Mouse (Mus musculus) brain, embryonic 14.5 days (tissue): Measurements from ENCODE around the gene Pnma3. TPM values are rescaled to one million over a fixed set of nuclear protein-coding genes. Genes with fewer than 3 reads are reported as not detected.
"Not testable (repeated sequence)": the region's sequence is repeated elsewhere in the genome, so short reads cannot be mapped to it uniquely, and the experiment has no call there.

Experiments
- DNase-seq: peaks from one replicate; pipeline ENCODE4 v3.0.0-alpha.2; 2011; ENCODE audit warnings: low read depth
- CTCF ChIP-seq: fragments of 200-500 bp; IDR thresholded peaks from 2 replicates; pipeline ENCODE4 v1.5.1; 2012; ENCODE audit warnings: inconsistent platforms, mild to moderate bottlenecking, moderate library complexity, borderline replicate concordance; ENCODE audit not compliant: insufficient read depth, insufficient read length; ENCODE audit errors: extremely low read depth
- POLR2A ChIP-seq: fragments of 200-500 bp; IDR thresholded peaks from 2 replicates; pipeline ENCODE4 v1.6.1; 2012; ENCODE audit warnings: mild to moderate bottlenecking, inconsistent platforms, borderline replicate concordance; ENCODE audit not compliant: poor library complexity, insufficient read depth, insufficient read length, severe bottlenecking; ENCODE audit errors: extremely low read depth
- polyA plus RNA-seq: library from polyadenylated mRNA; depleted of rRNA; stranded (reverse); fragments of >200 nt; gene quantifications from 2 replicates; pipeline ENCODE4 v1.2.3, GENCODE M21; 2012; rRNA removed

The Pnma3 gene
- 14.5 and 15.1 TPM in 2 replicates for polyA plus RNA-seq

GRCm38 (mm10) chrX:73064415-73064793 is at the start of gene Pnma3:
Gene Pnma3 (plus strand): TSS chrX:73064787.
- no peak for TF ChIP-seq CTCF
- no peak for TF ChIP-seq POLR2A
- peak; percentile 7 for DNase-seq

GRCm38 (mm10) chrX:73037003-73037402 is 27.6 kb upstream of the Pnma3 start, which contains the start of gene Pnma5:
Gene Pnma5 (minus strand): TSS chrX:73037103.
- no peak for DNase-seq
- TF ChIP-seq CTCF: no peak

- no peak for DNase-seq
- TF ChIP-seq POLR2A (no peak), CTCF (no peak)
Measured at GRCm38 (mm10) chrX:73038831-73039230, 25.8 kb upstream of the Pnma3 start.

- no peak for TF ChIP-seq POLR2A
- no peak for TF ChIP-seq CTCF
- no peak for DNase-seq
Measured at GRCm38 (mm10) chrX:73039666-73040065, 24.9 kb upstream of the Pnma3 start.

GRCm38 (mm10) chrX:73053860-73054563 is 10.6 kb upstream of the Pnma3 start:
- TF ChIP-seq POLR2A (no peak), CTCF (peak; percentile 91)
- DNase-seq: peak; percentile 97

- no peak for DNase-seq
- TF ChIP-seq CTCF (no peak), POLR2A (no peak)
Measured at GRCm38 (mm10) chrX:73061528-73061927, 3.1 kb upstream of the Pnma3 start.

- no peak for DNase-seq
- TF ChIP-seq POLR2A (no peak), CTCF (no peak)
Measured at GRCm38 (mm10) chrX:73062323-73062722, 2.3 kb upstream of the Pnma3 start.

GRCm38 (mm10) chrX:73063512-73064414 is 824 bp upstream of the Pnma3 start:
- no peak for TF ChIP-seq POLR2A
- TF ChIP-seq CTCF: no peak
- peak; percentile 78 for DNase-seq

GRCm38 (mm10) chrX:73066765-73067312 is 2.3 kb downstream of the Pnma3 start:
- not testable (repeated sequence) for DNase-seq

GRCm38 (mm10) chrX:73082267-73083055 is 17.9 kb downstream of the Pnma3 start, which contains the start of gene Xlr4a:
Gene Xlr4a (minus strand): TSS chrX:73082478.
- DNase-seq: not testable (repeated sequence)

- peak; percentile 27 for DNase-seq
Measured at GRCm38 (mm10) chrX:73096941-73097508, 32.4 kb downstream of the Pnma3 start, which contains the start of gene Xlr3a. Gene Xlr3a (minus strand): TSS chrX:73097095.

GRCm38 (mm10) chrX:73116747-73117146 is 52.2 kb downstream of the Pnma3 start, which contains the start of gene Gm14685:
Gene Gm14685 (plus strand): TSS chrX:73117047.
- DNase-seq: not testable (repeated sequence)

Other genes starting within 250 kb of the Pnma3 start
- 3.7 and 5.1 TPM in 2 replicates for gene Gabrq, start 239.6 kb upstream of the Pnma3 start, polyA plus RNA-seq
- 36.5 and 39.7 TPM in 2 replicates for gene Cetn2, start 146.4 kb upstream of the Pnma3 start, polyA plus RNA-seq
- gene Nsdhl, start 146.2 kb upstream of the Pnma3 start, polyA plus RNA-seq: 41.6 and 42.6 TPM in 2 replicates
- gene Zfp185, start 77.4 kb upstream of the Pnma3 start, polyA plus RNA-seq: 1.2 and 1.5 TPM in 2 replicates
- gene Pnma5, start 27.7 kb upstream of the Pnma3 start, polyA plus RNA-seq: 0.07 and 0.11 TPM in 2 replicates
- 0.93 TPM in 1 of 2 replicates, not detected in the other for gene Xlr4a, start 17.7 kb downstream of the Pnma3 start, polyA plus RNA-seq
- gene Xlr3a, start 32.3 kb downstream of the Pnma3 start, polyA plus RNA-seq: 1.7 and 4.0 TPM in 2 replicates
- gene Gm14685, start 52.3 kb downstream of the Pnma3 start, polyA plus RNA-seq: 0.94 and 1.1 TPM in 2 replicates
- not detected in 2 replicates for gene Xlr5b, start 84.0 kb downstream of the Pnma3 start, polyA plus RNA-seq
- 0.26 and 0.71 TPM in 2 replicates for gene DXBay18, start 84.7 kb downstream of the Pnma3 start, polyA plus RNA-seq
- not detected in 2 replicates for gene Spin2d, start 112.2 kb downstream of the Pnma3 start, polyA plus RNA-seq
- gene Xlr3b, start 127.4 kb downstream of the Pnma3 start, polyA plus RNA-seq: 3.7 and 13.7 TPM in 2 replicates
- 0.25 and 0.97 TPM in 2 replicates for gene Xlr4b, start 149.5 kb downstream of the Pnma3 start, polyA plus RNA-seq
- 19.7 and 22.1 TPM in 2 replicates for gene F8a, start 163.5 kb downstream of the Pnma3 start, polyA plus RNA-seq
- 0.25 TPM in 1 of 2 replicates, not detected in the other for gene Xlr4c, start 178.3 kb downstream of the Pnma3 start, polyA plus RNA-seq
- 0.13 TPM in 1 of 2 replicates, not detected in the other for gene Xlr3c, start 200.6 kb downstream of the Pnma3 start, polyA plus RNA-seq
- not detected in 2 replicates for gene Xlr5a, start 228.2 kb downstream of the Pnma3 start, polyA plus RNA-seq
- gene Xlr5c, start 228.2 kb downstream of the Pnma3 start, polyA plus RNA-seq: not detected in 2 replicates